Mouse (Mus musculus): ENCODE data around the gene Stk19.
"Not testable (repeated sequence)": the region's sequence is repeated elsewhere in the genome, so short reads cannot be mapped to it uniquely, and the experiment has no call there.

DNA sequence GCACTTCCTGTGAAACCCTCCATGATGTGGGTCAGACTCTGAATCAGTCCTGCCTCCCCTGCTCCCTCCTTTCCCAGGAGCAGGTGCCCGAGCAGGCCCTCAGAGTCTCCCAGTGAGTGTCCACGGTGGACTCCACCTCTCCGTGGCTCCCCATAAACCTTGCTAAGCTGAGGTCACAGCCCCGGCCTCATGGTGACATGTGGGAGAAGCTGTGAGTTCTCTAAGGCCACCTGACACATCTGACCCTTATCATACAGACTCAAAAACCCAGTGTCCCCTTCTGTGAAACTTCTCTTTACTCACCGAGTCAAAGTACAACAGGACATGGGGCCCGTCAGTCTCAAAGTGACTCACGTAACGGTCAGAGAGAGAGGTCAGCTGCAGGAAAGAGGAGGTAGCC is 25.9 kb downstream of the Stk19 start:
- TF ChIP-seq CTCF (IDR thresholded peaks at IDR 0.05; ENCODE audit: control insufficient read depth, insufficient read depth, insufficient read length); USF1 (IDR thresholded peaks at IDR 0.05; ENCODE audit: low read depth); CEBPB (IDR thresholded peaks at IDR 0.05; ENCODE audit: low read depth); MYOD1 (IDR thresholded peaks at IDR 0.05; ENCODE audit: control insufficient read depth, insufficient read length, low read depth); MAX (IDR thresholded peaks at IDR 0.05); MYOG (IDR thresholded peaks at IDR 0.05; ENCODE audit: control insufficient read depth, extremely low read depth, insufficient read length): not testable (repeated sequence)
